Mouse (Mus musculus) right cerebral cortex, postnatal 10 days (tissue): Measurements from ENCODE around the gene Gm47969.

Experiments
- DNase-seq, 2 experiments: peaks; one replicate each; pipeline ENCODE4 v3.0.0; 2021; ENCODE audit warnings: low spot score in 2 of 2

The Gm47969 gene

DNA sequence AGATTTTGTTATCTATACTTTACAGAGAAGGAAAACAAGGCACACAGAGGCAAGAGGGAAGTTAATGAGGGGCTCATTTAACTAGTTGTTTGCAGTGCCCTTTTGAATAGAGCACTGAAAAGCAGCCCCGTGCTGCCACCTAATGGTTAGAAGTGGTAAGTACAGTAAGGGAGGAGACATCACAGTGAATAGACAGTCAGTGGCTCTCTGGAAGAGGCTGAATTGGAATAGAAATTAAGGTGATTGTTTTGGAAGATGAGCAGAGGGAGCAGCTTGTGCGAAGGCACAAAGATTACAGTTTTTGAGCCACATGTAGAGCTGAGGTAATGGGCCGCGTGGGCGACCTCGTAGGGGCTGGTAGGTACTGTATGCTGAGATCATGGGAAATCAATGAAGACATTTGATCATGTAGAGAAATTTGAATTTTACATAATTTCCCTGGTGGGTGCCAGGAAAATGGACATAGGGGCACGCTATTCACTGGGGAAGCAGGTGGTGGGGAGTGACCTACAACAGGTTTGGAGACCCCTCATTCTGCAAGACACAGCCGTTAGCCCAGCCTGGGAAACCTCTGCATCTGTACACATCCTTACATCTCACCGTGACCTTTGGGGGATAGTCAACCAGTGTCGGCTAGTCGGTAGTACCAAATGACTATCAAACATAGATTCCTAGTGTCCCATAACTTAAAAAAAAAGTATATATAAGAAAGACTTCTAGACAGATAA lies 31.6 kb downstream of the Gm47969 start:
- DNase-seq: peak; percentile 59 to 62

DNA sequence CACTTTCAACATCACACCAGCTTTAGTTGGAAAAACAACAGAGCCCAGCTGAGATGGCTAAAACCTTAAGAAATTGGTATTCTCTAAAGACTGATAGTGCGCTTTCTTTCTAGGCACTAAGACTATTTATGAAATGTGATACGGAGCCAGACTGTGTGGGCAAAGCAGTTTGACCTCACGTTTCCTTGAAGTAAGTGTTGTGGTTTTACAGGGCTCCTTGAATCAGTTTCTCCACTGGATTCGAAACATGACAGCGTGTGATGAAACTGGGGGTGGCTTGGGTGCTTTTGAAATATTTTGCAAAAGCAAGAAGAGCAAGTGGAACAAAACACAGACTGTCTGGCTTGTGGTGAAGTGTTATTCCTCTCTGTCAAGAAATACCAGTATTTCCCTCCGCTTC lies 32.3 kb downstream of the Gm47969 start:
- no peak for DNase-seq

DNA sequence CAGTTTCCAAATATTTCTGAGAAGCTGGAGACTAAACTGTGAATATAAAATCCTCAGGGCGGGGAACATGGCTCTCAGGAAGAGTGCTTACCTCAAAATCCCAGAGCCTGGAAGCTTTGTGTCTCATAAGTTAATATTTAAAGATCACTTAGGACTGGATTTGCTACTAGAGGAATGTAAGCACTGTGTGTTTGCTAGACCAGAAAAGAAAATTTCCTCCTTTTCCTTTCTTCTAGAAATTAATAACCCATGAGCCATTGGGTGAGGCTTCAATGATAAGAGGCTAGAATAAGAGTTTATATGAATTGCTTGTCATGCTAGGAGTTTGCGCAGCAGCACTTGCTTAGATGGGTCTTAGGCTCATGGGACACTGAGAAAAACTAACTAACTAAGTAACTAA lies 40.1 kb downstream of the Gm47969 start:
- DNase-seq: no peak

DNA sequence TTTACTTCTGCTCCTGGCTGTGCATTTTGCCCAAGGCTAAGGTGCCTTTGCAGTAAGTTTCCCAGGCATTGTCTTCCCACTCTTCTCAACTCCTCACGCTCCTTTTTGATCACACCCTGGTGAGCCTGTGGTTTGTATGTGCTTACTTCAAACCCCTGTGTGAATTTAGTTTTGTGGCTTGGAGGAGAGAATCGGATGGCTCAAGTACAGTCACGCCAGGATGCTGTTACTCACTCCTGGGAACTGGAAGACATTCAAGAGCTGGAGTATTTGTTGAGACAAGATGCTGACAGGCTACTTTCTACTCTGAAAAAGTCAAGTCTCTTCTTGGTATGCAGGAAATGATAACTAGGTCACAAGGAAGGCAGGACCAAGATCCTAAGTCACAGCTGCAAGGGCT lies 46.5 kb downstream of the Gm47969 start:
- no peak for DNase-seq
